Mouse (Mus musculus) mesoderm, embryonic 11.5 days (tissue): ENCODE results near the gene Svs5.

Experiments
- DNase-seq: peaks from one replicate; pipeline ENCODE4 v3.0.0-alpha.2; 2012; ENCODE audit warnings: low read depth, low spot score

Svs5 gene

GRCm38 (mm10) chr2:164377478-164378426 is 45.2 kb downstream of the Svs5 start:
- DNase-seq = no peak

- DNase-seq = no peak
These were observed 49.2 kb downstream of the Svs5 start for GRCm38 (mm10) chr2:164381726-164382125.

- DNase-seq = no peak
These were observed 50.4 kb downstream of the Svs5 start for GRCm38 (mm10) chr2:164382971-164383370.
